In genomic region chr11:102623876-102624789, GRCm38 (mm10) we compare ENCODE assay signal across 9 mouse cellular contexts. TPM values are rescaled to one million over a fixed set of nuclear protein-coding genes. Genes with fewer than 3 reads are reported as not detected.
DNase-seq lines count a peak whose midpoint lies in the region; ATAC-seq lines count a peak whose summit lies in the region.
"Had no signal": no experiment of that assay in that cellular context is flagged by ENCODE, and none has a peak within 500 bp of the region (broad histone marks: within the 10 kb centered on the region; RNA-seq: fewer than 3 reads in every experiment).

No protein-coding gene starts in this region.

- 0 out of 2 replicates have a peak, but pooled peaks cover 2% of the 10 kb centered on the region for H3K9me3 ChIP-seq in heart, embryonic 11.5 days (replicated peaks; ENCODE audit: control insufficient read depth, low read length)
- peaks cover 4% of the 10 kb centered on the region for H3K9me3 ChIP-seq in kidney, embryonic 15.5 days (replicated peaks)
- peaks cover 4% of the 10 kb centered on the region for H3K9me3 ChIP-seq in midbrain, embryonic 12.5 days

- ATAC-seq in heart, embryonic 11.5 days (replicated peaks; ENCODE audit: insufficient number of reproducible peaks, low FRiP score, low TSS enrichment) = peak; percentile 76
- peak; percentile 86 for ATAC-seq in kidney, embryonic 15.5 days (replicated peaks; ENCODE audit: low FRiP score)
- ATAC-seq in midbrain, embryonic 12.5 days (ENCODE audit: low FRiP score, low read depth) = peak; percentile 66

- H3K36me3 ChIP-seq in heart, embryonic 11.5 days (ENCODE audit: control insufficient read depth, insufficient read depth, low read length) = no peaks in the 10 kb centered on the region
- 0 out of 2 replicates have a peak, but pooled peaks cover 3% of the 10 kb centered on the region for H3K36me3 ChIP-seq in kidney, embryonic 15.5 days
- 0 out of 2 replicates have a peak, but pooled peaks cover 4% of the 10 kb centered on the region for H3K36me3 ChIP-seq in midbrain, embryonic 12.5 days

- peak overlapping the region; percentile 36 for H3K4me3 ChIP-seq in heart, embryonic 11.5 days (ENCODE audit: low read depth, low read length)
- peak overlapping the region; percentile 25 for H3K4me3 ChIP-seq in kidney, embryonic 15.5 days (replicated peaks)
- H3K4me3 ChIP-seq in midbrain, embryonic 12.5 days = no peak overlapping the region

- no peaks in the 10 kb centered on the region for H3K27me3 ChIP-seq in heart, embryonic 11.5 days (ENCODE audit: control insufficient read depth, insufficient read depth, low read length)
- no peaks in the 10 kb centered on the region for H3K27me3 ChIP-seq in kidney, embryonic 15.5 days
- H3K27me3 ChIP-seq in midbrain, embryonic 12.5 days = 0 out of 2 replicates have a peak, but pooled peaks cover 10% of the 10 kb centered on the region

- WGBS in heart, embryonic 11.5 days (ENCODE audit: insufficient replicate concordance) = 7% methylated on average over 17 of the region's 17 CpGs
- WGBS in kidney, embryonic 15.5 days = 7% methylated on average over 17 of the region's 17 CpGs
- WGBS in midbrain, embryonic 12.5 days = 7% methylated on average over 17 of the region's 17 CpGs

- DNase-seq in 3T3-L1 (ENCODE audit: low read depth, low spot score) (peak; percentile 65), adipocyte (ENCODE audit: low spot score) (peak; percentile 28)
- DNase-seq in cerebellum, adult 8-10 months = no peak
- no peak for DNase-seq in adrenal gland, postnatal 14 days
- no peak for DNase-seq in layer of hippocampus, adult 8-10 months (ENCODE audit: low spot score in 2 of 2)

- H3K27ac ChIP-seq in heart, embryonic 11.5 days (ENCODE audit: low read depth, low read length) = peak overlapping the region; percentile 92
- peak overlapping the region; percentile 89 for H3K27ac ChIP-seq in kidney, embryonic 15.5 days
- H3K27ac ChIP-seq in midbrain, embryonic 12.5 days (replicated peaks) = peak overlapping the region; percentile 83

- H3K4me1 ChIP-seq in heart, embryonic 11.5 days (ENCODE audit: control insufficient read depth, insufficient read depth, low read length) = peaks cover 23% of the 10 kb centered on the region
- peaks cover 40% of the 10 kb centered on the region for H3K4me1 ChIP-seq in kidney, embryonic 15.5 days
- H3K4me1 ChIP-seq in midbrain, embryonic 12.5 days = peaks cover 24% of the 10 kb centered on the region

- H3K4me2 ChIP-seq in heart, embryonic 11.5 days = peak overlapping the region; percentile 62
- peak overlapping the region; percentile 47 for H3K4me2 ChIP-seq in kidney, embryonic 15.5 days
- peak overlapping the region; percentile 23 for H3K4me2 ChIP-seq in midbrain, embryonic 12.5 days (replicated peaks)

- peak overlapping the region; percentile 67 for H3K9ac ChIP-seq in heart, embryonic 11.5 days (ENCODE audit: low read depth, low read length)
- no peak overlapping the region for H3K9ac ChIP-seq in kidney, embryonic 15.5 days
- peak overlapping the region; percentile 25; the same call in 1 of the 2 replicates for H3K9ac ChIP-seq in midbrain, embryonic 12.5 days (replicated peaks)

RNA-seq across cellular contexts. Expression of gene Fzd2, which starts 19.9 kb away (rescaled TPM):
- polyA plus RNA-seq in heart, embryonic 11.5 days (2014; fragmentation: Nextera tagmentation; extraction: Ambion mirVana) = 23.9 and 25.0 TPM in 2 replicates
- 28.5 and 34.0 TPM in 2 replicates for polyA plus RNA-seq in kidney, embryonic 15.5 days (2015; fragmentation: Nextera tagmentation; extraction: Ambion mirVana)
- polyA plus RNA-seq in midbrain, embryonic 12.5 days (2016; fragmentation: Nextera tagmentation; extraction: Ambion mirVana) = 34.7 and 37.9 TPM in 2 replicates
- total RNA-seq in adrenal gland, postnatal 14 days (2021) = 4.0 and 4.4 TPM in 2 replicates
- 1 to 10 TPM; 5.9 to 7.3 (median 6.1) TPM for total RNA-seq in layer of hippocampus, adult 8-10 months (2022)

RNA-seq across cellular contexts. Expression of gene Meioc, which starts 39.4 kb away (rescaled TPM):
- 0.96 and 1.1 TPM in 2 replicates for polyA plus RNA-seq in heart, embryonic 11.5 days (2014; fragmentation: Nextera tagmentation; extraction: Ambion mirVana)
- polyA plus RNA-seq in kidney, embryonic 15.5 days (2015; fragmentation: Nextera tagmentation; extraction: Ambion mirVana) = 0.49 and 0.50 TPM in 2 replicates
- polyA plus RNA-seq in midbrain, embryonic 12.5 days (2016; fragmentation: Nextera tagmentation; extraction: Ambion mirVana) = 0.31 and 0.47 TPM in 2 replicates
- total RNA-seq in adrenal gland, postnatal 14 days (2021) = not detected in 2 replicates
- total RNA-seq in layer of hippocampus, adult 8-10 months (2022) = not detected
- total RNA-seq: adrenal gland, postnatal 36 days had no signal

RNA-seq across cellular contexts. Expression of gene Gm11627, which starts 44.9 kb away (rescaled TPM):
- polyA plus RNA-seq in heart, embryonic 11.5 days (2014; fragmentation: Nextera tagmentation; extraction: Ambion mirVana) = 13.6 and 13.9 TPM in 2 replicates
- polyA plus RNA-seq in kidney, embryonic 15.5 days (2015; fragmentation: Nextera tagmentation; extraction: Ambion mirVana) = 8.5 and 8.7 TPM in 2 replicates
- polyA plus RNA-seq in midbrain, embryonic 12.5 days (2016; fragmentation: Nextera tagmentation; extraction: Ambion mirVana) = 8.3 and 10.5 TPM in 2 replicates
- total RNA-seq in adrenal gland, postnatal 14 days (2021) = 0.44 and 0.60 TPM in 2 replicates
- total RNA-seq in layer of hippocampus, adult 8-10 months (2022) = 1 to 10 TPM in 3 of 4 experiments, under 1 TPM in 1; 0.93 to 2.8 (median 1.6) TPM

Comparison
In these comparisons a context has a peak if more than half of its experiments do, and no peak if none do; other contexts are left out.
1. DNase-seq: peak in 3T3-L1 (single experiment) and adipocyte (single experiment); none in cerebellum, adult 8-10 months (single experiment), adrenal gland, postnatal 14 days (single experiment) and layer of hippocampus, adult 8-10 months (0 of 2).
2. Peak in every context shown above with its lines, with median percentiles within 50 percentile points of each other: ATAC-seq, H3K27ac ChIP-seq and H3K4me2 ChIP-seq.